Mouse (Mus musculus) retina, adult 2 months (tissue): ENCODE data around the gene Strip1.
A peak's percentile ranks its signal among the peaks of the same experiment; 100 is the strongest.

Experiments
- DNase-seq: peaks from one replicate; pipeline ENCODE4 v3.0.0-alpha.2; 2012; ENCODE audit warnings: low read depth, low spot score

Strip1 gene

GRCm38 (mm10) chr3:107628551-107628950 lies 2.9 kb downstream of the Strip1 start:
- no peak for DNase-seq

- DNase-seq = no peak
Measured at GRCm38 (mm10) chr3:107627641-107628040, 3.9 kb downstream of the Strip1 start.

GRCm38 (mm10) chr3:107626751-107627150 lies 4.7 kb downstream of the Strip1 start:
- no peak for DNase-seq

GRCm38 (mm10) chr3:107625536-107625935 lies 6.0 kb downstream of the Strip1 start:
- no peak for DNase-seq

GRCm38 (mm10) chr3:107624424-107624823 lies 7.1 kb downstream of the Strip1 start:
- no peak for DNase-seq

GRCm38 (mm10) chr3:107622537-107622936 lies 9.0 kb downstream of the Strip1 start:
- DNase-seq = no peak

GRCm38 (mm10) chr3:107621286-107622075 lies 10.0 kb downstream of the Strip1 start:
- DNase-seq = no peak

GRCm38 (mm10) chr3:107619911-107620310 lies 11.6 kb downstream of the Strip1 start:
- no peak for DNase-seq

GRCm38 (mm10) chr3:107617800-107618199 lies 13.7 kb downstream of the Strip1 start:
- no peak for DNase-seq

- no peak for DNase-seq
Measured at GRCm38 (mm10) chr3:107612902-107613525, 18.5 kb downstream of the Strip1 start.

GRCm38 (mm10) chr3:107611394-107611793 lies 20.1 kb downstream of the Strip1 start:
- DNase-seq = no peak

- no peak for DNase-seq
Measured at GRCm38 (mm10) chr3:107609376-107609775, 22.1 kb downstream of the Strip1 start.

- DNase-seq = no peak
Measured at GRCm38 (mm10) chr3:107608808-107609207, 22.7 kb downstream of the Strip1 start.

GRCm38 (mm10) chr3:107607221-107607620 lies 24.3 kb downstream of the Strip1 start:
- DNase-seq = no peak

- DNase-seq = peak; percentile 34
Measured at GRCm38 (mm10) chr3:107605304-107605703, 26.2 kb downstream of the Strip1 start.

GRCm38 (mm10) chr3:107600127-107600526 lies 31.4 kb downstream of the Strip1 start:
- DNase-seq = no peak

- DNase-seq = no peak
Measured at GRCm38 (mm10) chr3:107597586-107598389, 33.7 kb downstream of the Strip1 start.

- DNase-seq = no peak
Measured at GRCm38 (mm10) chr3:107597134-107597533, 34.4 kb downstream of the Strip1 start.

- DNase-seq = peak; percentile 30
Measured at GRCm38 (mm10) chr3:107596559-107596958, 34.9 kb downstream of the Strip1 start.

- DNase-seq = no peak
Measured at GRCm38 (mm10) chr3:107595938-107596461, 35.5 kb downstream of the Strip1 start.

- no peak for DNase-seq
Measured at GRCm38 (mm10) chr3:107595264-107595937, 36.1 kb downstream of the Strip1 start.
